Mouse (Mus musculus): ENCODE measurements around the gene Fbxo6. TPM values are rescaled to one million over a fixed set of nuclear protein-coding genes. Genes with fewer than 3 reads are reported as not detected.

Fbxo6 gene
- polyA plus RNA-seq (2015; fragmentation: Illumina TruSeq; extraction: RNeasy Lipid Tissue Mini Kit (QIAGEN cat#74804); ENCODE audit: low read depth, low replicate concordance) = 32.3 TPM

DNA sequence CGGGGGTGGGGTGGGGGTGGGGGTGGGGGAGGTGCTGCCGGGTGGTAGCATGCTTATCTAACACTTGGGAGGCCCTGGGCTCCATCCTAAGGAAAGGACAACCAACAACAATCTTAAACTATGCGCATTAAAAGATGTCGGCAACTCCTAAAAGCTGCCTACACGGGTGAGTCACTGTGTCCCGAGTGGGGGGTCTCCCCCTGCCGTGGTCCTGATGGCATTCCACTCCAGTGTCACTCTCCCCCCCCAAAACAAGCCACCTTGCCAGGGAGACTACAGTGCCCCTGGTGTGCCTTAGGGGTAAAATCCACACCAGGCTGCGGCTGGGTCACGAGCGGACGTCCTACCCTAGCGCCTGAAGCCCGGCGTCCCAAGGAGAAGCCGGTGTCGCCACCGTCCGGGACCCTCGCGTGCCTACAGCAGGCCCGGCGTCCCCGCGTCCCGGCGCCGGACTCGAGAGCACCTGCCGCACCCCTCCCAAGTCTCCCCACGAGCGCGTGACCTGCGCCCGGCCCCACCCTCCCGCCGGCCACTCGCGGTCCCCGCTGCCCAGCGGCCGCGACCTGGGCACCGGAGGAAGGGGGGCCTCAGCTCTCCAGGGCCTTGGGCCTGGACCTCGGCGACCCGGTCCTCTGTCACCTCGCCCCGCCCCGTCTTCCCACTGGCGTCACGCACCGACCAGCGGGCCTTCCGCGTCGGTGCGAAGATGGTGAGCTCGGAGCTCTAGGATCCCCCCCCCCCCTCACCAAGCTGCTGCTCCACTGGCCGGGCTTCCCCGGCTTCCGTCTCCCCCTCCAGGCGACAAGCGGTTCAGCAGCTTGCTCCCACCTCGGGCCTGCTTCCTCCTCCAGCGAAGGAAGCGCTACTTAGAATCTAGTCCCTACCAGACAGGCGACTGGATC is at the start of gene Fbxo6:
Gene Fbxo6, minus strand, starts transcription at position 874 of the 902 bp plus-strand sequence.

DNA sequence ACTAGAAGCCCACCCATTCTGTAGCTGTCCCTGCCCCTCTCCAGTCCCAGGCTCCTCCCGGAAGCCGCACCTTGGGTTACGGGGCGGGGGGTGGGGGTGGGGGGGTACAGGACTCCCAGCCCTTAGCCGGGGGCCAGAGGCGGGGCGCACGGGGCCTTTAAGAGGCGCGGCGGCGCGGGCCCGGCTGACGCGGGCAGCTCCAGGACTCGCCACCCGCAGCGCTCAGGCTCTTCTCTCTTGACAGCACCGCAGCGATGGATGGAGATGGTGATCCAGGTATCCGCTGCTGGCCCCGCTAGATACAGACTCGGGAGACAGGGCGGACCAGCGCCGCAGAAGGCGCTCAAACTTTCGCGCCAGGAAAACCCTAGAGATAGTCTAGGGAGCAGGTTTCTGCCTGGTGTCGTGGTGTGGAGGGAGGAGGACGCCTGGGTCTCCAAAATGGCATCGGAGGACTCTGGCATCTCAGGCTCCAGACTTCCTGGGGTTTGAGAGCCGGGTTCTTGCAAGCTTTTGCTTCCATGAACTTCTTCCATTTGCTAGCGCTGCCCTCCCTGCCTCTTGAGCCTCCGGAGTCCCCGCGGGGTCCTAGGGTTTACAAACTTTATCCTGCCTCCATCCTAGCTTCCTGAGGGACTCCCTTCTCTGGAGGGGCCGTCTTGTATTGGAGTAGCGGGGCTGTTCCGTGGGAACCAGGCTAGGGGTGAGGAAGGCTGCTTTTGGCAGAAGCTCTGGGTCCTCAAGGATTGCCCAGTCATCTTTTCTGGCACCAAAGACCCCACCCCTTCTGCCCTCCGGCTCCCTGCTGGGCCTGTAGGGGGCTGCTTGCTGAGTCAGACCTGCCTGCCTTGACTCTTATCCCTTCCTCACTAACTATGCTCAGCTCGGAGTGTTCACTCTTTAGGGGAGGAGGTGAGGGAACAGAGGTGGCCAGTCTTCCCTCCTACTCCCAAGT is 8.8 kb upstream of the Fbxo6 start, which contains the start of the genes Fbxo44 and Fbxo2:
Gene Fbxo44, minus strand, starts transcription at position 47 of the 955 bp plus-strand sequence.
Gene Fbxo2, plus strand, starts transcription at position 186 of the 955 bp plus-strand sequence.

DNA sequence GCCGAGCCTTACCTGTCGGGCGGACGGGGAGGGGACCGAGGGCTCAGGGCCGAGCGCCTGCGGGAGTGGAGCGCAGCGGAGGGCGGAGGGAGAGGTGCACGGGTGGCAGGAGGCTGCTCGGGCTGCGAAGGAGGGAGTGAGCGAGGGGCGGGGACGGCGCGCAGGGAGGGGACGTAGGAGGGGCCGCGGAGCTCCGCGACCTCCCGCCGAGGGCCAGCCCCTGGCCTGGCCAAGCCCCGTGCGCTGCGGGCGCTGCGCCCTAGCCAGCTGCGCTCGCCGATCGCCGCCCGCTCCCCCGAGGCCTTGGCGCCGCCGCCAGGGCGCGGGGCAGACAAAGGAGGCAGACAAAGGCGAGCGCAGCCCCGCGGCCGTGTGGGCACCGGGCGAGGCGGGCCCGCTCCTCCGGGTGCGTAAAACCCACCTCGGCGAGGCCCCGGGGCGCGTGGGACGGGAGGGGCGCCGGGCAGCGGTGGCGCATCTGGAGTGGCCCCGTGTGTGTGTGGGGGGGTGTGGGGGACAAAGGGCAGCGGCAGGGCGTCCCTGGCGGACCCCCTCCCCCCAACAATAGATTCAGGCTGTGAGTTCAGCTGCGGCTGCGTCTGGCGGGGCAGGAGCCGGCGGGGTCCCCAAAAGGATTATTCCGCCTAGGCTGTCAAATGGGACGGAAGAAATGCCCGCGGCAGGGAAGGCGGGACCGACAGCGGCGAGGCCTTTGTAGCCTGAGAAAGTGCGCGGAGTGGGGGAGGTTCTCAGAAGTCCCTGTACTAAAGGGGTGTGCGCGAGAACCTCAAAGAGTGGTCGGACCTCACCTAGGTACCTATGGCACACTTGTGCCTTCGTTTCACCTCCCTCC is 21.2 kb downstream of the Fbxo6 start, which contains the start of gene Draxin:
Gene Draxin, minus strand, starts transcription at position 138 of the 853 bp plus-strand sequence.

DNA sequence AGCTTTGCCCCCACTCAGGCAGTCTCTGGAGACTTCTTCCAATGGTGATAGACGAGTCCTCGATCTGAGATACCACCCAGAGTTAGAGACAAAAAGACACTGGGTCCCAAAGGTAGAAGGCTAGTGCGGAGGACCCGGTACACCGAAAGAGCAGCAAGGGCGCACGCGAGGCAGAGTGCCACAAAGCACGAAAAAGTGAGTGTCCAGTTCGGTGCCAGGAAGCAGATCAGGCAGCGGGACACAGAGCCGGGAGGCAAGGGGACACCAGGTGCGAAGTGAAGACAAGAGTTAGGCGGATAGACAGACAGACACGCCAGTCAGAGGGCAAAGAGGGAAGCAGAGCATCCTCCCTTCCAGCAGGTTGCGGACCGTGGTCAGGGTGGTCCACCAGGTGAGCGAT is 21.8 kb downstream of the Fbxo6 start, which contains the start of gene Mad2l2:
Gene Mad2l2, plus strand, starts transcription at position 252 of the 400 bp plus-strand sequence.

Other genes starting within 250 kb of the Fbxo6 start
- 126 TPM for gene Mfn2, start 247.4 kb downstream of the Fbxo6 start, polyA plus RNA-seq (2015; fragmentation: Illumina TruSeq; extraction: RNeasy Lipid Tissue Mini Kit (QIAGEN cat#74804); ENCODE audit: low read depth, low replicate concordance)
- gene Plod1, start 215.4 kb downstream of the Fbxo6 start, polyA plus RNA-seq (2015; fragmentation: Illumina TruSeq; extraction: RNeasy Lipid Tissue Mini Kit (QIAGEN cat#74804); ENCODE audit: low read depth, low replicate concordance) = 20.9 TPM
- gene 2510039O18Rik, start 211.2 kb downstream of the Fbxo6 start, polyA plus RNA-seq (2015; fragmentation: Illumina TruSeq; extraction: RNeasy Lipid Tissue Mini Kit (QIAGEN cat#74804); ENCODE audit: low read depth, low replicate concordance) = 16.0 TPM
- not detected for gene Nppb, start 166.4 kb downstream of the Fbxo6 start, polyA plus RNA-seq (2015; fragmentation: Illumina TruSeq; extraction: RNeasy Lipid Tissue Mini Kit (QIAGEN cat#74804); ENCODE audit: low read depth, low replicate concordance)
- gene Nppa, start 151.4 kb downstream of the Fbxo6 start, polyA plus RNA-seq (2015; fragmentation: Illumina TruSeq; extraction: RNeasy Lipid Tissue Mini Kit (QIAGEN cat#74804); ENCODE audit: low read depth, low replicate concordance) = 0.59 TPM
- gene Clcn6, start 113.3 kb downstream of the Fbxo6 start, polyA plus RNA-seq (2015; fragmentation: Illumina TruSeq; extraction: RNeasy Lipid Tissue Mini Kit (QIAGEN cat#74804); ENCODE audit: low read depth, low replicate concordance) = 48.2 TPM
- 21.7 TPM for gene Mthfr, start 113.1 kb downstream of the Fbxo6 start, polyA plus RNA-seq (2015; fragmentation: Illumina TruSeq; extraction: RNeasy Lipid Tissue Mini Kit (QIAGEN cat#74804); ENCODE audit: low read depth, low replicate concordance)
- gene Agtrap, start 64.1 kb downstream of the Fbxo6 start, polyA plus RNA-seq (2015; fragmentation: Illumina TruSeq; extraction: RNeasy Lipid Tissue Mini Kit (QIAGEN cat#74804); ENCODE audit: low read depth, low replicate concordance) = 5.9 TPM
- gene Mad2l2, start 21.8 kb downstream of the Fbxo6 start, polyA plus RNA-seq (2015; fragmentation: Illumina TruSeq; extraction: RNeasy Lipid Tissue Mini Kit (QIAGEN cat#74804); ENCODE audit: low read depth, low replicate concordance) = 12.5 TPM
- 0.27 TPM for gene Draxin, start 21.4 kb downstream of the Fbxo6 start, polyA plus RNA-seq (2015; fragmentation: Illumina TruSeq; extraction: RNeasy Lipid Tissue Mini Kit (QIAGEN cat#74804); ENCODE audit: low read depth, low replicate concordance)
- gene Fbxo44, start 8.3 kb upstream of the Fbxo6 start, polyA plus RNA-seq (2015; fragmentation: Illumina TruSeq; extraction: RNeasy Lipid Tissue Mini Kit (QIAGEN cat#74804); ENCODE audit: low read depth, low replicate concordance) = 200 TPM
- 117 TPM for gene Fbxo2, start 8.5 kb upstream of the Fbxo6 start, polyA plus RNA-seq (2015; fragmentation: Illumina TruSeq; extraction: RNeasy Lipid Tissue Mini Kit (QIAGEN cat#74804); ENCODE audit: low read depth, low replicate concordance)
- 12.1 TPM for gene Disp3, start 135.8 kb upstream of the Fbxo6 start, polyA plus RNA-seq (2015; fragmentation: Illumina TruSeq; extraction: RNeasy Lipid Tissue Mini Kit (QIAGEN cat#74804); ENCODE audit: low read depth, low replicate concordance)

Data from brain, adult 10 weeks (tissue).